Mouse (Mus musculus) heart, postnatal 4 days (tissue): ENCODE measurements around the gene Cemip. TPM values are rescaled to one million over a fixed set of nuclear protein-coding genes. Genes with fewer than 3 reads are reported as not detected.

Source experiments
- DNase-seq: peaks from one replicate; pipeline ENCODE4 v3.0.0; 2021
- total RNA-seq, 2 experiments: library from RNA; stranded (reverse); gene quantifications; 2 replicates each; pipeline ENCODE4 v1.2.3; 2021

Gene Cemip
- total RNA-seq, 2 experiments from 2014 or later, result 2.0 to 2.6 TPM

DNA sequence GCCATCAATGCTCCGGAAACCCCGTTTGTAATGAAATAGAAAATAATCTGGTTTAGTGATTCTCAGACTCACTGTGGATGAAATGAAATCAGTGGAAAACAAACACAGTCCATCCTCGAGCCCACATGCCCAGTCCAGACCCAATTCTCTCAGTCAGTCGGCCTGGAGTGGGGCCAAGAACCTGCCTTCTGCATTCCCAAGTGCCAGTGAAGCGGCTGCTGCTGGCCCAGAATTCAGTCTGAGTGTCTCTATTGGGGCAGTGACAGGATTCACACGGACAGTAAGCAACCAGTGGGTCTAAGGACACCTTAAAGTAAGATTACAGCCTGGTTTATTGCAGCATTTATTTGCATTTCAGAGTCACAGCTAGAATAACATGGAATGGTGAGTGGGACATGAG is 10.2 kb upstream of the Cemip start:
- DNase-seq, result peak; percentile 75

DNA sequence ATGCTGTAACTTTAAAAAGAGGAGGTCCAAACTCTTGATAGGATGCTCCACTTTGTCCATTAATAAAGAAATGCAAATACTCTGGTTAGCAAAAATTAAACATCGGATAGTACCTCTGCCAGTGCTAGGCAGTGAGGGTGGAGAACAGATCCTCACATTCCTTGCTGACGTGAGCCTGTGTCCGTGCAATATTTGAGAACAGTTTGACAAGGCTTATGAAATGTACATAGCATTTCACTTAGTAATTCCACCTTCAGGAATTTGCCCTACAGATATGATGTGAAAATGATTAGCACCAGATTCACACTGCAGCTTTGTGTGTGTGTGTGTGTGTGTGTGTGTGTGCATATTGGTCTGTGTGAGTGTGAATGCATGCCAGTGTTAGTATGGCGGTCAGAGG is 4.5 kb upstream of the Cemip start:
- DNase-seq, result no peak

DNA sequence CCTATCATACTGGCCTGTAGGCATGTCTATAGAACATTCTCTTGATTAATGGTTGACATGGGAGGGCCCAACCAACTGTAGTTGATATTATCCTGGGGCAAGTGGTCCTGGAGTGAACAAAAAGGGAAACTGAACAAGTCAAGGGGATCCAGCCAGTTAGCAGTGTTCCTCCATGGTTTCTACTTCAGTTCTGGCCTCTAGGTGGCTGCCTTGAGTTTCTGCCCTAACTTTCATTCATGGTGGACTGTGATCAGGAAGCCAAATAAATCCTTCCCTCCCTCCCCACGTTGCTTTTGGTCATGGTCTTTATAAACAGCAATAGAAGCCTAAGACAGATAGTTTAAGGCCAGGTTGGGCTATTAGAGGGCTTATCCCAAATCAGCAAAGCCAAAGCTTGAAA is 3.5 kb upstream of the Cemip start:
- no peak for DNase-seq

GRCm38 (mm10) chr7:84088971-84089370 is 2.7 kb upstream of the Cemip start:
- peak; percentile 88 for DNase-seq

DNA sequence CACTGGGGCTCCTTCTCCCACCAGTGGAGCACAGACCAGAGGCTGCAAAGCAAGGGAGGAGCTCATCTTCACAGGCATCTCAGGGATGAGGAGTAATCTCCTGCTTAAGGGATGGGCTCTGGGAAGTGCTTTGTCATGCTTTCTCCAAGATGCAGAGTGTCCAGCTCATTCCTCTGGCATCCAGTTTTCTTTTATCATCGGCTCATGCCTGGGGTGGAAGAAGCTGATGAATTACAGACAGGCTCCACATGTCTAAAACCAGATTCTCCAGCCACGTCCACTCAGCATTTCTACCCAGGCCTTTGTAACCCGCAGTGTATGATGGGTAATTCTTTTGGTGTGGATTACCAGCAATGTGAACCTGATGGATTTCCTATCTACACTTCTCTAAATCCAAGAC is 1.9 kb upstream of the Cemip start:
- DNase-seq, result no peak

- DNase-seq, result peak; percentile 82
These were observed 1.0 kb downstream of the Cemip start for GRCm38 (mm10) chr7:84085049-84085945.

DNA sequence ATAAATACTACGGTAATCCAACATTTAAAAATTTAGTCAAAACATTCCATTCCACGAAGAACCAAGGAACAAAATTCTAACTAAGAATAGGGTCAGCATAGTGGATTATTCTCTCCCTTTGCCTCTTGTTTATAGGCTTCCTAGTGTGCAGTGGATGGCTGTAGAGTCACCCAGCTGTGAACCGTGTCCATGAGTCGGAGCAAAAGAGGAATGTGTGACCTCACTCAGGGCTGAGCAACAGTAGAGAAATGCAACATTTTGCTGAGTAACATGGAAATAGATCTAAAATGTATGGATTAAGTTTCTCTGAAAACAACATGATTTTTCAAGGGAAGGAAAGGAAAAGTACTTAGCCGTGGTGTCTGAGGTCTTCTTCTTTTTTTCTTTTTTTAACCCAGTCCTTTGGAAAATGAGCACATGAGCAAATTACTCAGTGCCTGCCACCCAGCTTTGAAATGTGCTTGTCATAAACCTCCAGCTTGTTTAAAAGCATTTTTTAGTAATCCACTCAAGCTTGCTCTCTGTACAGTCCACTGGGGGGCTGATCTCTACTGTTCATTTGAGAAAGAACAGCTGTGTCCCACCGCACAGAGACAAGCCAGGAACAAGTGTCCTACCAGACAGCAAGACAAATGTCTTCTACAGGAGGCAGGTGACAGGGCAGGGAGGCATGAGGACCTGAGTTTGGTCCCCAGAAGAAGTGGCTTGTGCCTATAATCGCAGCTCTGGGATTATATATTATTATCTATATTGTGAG is 8.9 kb downstream of the Cemip start:
- DNase-seq, result no peak

DNA sequence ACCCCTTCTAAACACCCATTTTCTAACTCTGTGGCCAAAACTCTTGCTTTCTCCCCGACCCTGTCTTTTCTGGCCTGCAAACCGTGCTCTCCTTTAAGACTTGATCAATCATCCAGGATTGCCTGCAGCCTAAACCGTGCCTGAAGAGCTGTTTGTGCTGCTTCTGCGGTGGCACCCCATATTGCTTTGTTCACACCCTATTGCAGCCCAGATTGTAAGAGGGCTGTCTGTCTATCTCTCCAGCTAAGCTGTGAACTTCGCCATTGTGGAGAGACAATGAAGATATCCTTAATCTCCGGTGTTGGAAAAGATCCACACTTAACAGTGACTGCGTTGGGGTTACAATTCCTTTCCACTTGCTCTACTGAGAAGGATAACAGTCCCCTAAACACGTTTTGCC is 12.0 kb downstream of the Cemip start:
- no peak for DNase-seq

DNA sequence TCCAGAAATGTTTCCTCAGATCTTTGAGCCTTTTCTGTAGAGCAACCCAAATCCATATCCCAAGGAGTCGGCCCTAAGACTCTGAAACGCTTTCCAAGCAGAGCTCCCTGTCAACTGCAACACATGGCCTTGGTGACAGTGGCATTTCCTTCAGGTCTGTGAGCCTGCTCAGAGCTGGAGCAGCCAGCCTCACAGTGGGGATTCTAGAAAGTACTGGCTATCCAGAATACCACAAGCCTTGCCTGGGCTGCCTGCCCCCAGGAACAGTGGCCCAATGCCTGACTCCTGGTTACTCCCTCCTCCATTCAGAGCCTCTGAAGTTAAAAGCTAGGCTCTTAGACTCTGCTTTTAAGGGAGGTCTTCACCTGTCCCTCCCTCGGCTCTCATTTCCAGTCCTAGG is 12.4 kb downstream of the Cemip start:
- DNase-seq, result no peak

- no peak for DNase-seq
These were observed 17.4 kb downstream of the Cemip start for GRCm38 (mm10) chr7:84068931-84069330.

DNA sequence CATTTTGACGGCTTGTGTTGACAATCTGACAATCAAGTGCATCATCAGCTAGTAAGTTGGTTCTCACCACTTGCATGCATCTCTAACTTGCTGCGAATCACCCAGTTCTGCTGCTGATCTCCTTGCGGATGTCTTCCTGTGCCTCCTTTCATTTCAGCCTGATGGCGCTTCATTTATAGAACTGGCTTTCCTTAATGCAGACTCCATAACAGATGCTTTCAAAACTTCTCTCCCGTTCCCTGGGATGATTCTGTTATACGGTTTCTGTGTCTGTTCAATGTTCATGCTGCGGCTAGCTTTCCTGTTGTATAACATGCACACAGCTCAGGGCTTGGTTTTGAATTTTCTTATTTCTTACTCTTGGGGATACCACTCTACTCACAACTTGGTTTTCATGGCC is 26.5 kb downstream of the Cemip start:
- no peak for DNase-seq

DNA sequence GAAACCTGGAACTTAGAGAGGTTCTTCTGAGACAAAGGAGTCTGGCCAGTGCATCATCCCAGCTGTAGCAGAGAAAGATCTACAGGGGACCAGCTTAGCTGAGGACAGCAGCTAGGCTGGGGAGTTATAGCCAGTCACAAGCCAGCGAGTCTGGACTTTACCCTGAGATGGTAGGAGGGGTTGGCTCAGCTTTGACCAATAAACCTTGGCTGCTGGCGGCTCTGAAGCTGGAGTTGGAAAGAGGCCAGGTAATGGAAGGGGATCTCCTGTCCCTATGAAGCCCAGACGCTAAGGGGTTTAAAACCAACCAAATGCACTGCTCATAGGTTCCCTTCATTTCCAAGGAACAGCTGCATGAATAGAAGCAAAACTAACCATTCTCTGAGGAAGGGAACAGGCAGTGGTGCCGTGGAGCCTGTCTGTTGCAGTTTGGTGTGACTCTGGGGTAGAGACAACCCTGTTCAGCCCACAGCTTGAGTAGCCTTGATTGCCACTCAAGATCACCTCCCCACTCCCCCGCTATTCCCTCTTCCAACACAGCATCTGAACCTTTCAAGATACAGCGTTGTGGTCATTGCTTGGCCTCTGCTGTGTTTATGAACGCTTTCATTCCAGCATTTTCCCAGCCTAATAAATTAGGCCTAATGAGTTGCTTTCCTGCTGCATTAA is 30.2 kb downstream of the Cemip start:
- DNase-seq, result no peak

GRCm38 (mm10) chr7:84053856-84054255 is 32.4 kb downstream of the Cemip start:
- no peak for DNase-seq

DNA sequence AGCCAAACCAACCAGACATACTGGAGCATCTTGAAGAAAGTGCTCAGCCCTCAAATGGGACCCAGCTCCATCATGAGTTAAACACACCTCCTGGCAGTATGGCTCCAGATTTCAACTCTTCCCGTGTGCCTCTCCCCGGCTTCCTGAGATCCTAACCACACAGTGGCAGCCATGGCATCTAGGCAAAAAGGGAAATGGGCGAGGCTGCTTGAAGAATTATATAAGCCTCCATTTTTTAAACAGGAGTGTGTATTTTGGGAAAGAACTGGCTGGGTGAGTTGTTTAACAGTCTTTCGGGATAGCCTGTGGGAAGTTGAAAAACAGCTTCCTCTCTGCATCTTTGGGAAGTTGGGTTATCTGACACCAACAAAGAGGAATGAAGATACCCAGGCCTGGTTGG is 34.9 kb downstream of the Cemip start:
- DNase-seq, result no peak

- DNase-seq, result no peak
These were observed 40.8 kb downstream of the Cemip start for GRCm38 (mm10) chr7:84045546-84045945.

GRCm38 (mm10) chr7:84044581-84045290 is 41.6 kb downstream of the Cemip start:
- no peak for DNase-seq

GRCm38 (mm10) chr7:84042726-84043125 is 43.6 kb downstream of the Cemip start:
- no peak for DNase-seq

DNA sequence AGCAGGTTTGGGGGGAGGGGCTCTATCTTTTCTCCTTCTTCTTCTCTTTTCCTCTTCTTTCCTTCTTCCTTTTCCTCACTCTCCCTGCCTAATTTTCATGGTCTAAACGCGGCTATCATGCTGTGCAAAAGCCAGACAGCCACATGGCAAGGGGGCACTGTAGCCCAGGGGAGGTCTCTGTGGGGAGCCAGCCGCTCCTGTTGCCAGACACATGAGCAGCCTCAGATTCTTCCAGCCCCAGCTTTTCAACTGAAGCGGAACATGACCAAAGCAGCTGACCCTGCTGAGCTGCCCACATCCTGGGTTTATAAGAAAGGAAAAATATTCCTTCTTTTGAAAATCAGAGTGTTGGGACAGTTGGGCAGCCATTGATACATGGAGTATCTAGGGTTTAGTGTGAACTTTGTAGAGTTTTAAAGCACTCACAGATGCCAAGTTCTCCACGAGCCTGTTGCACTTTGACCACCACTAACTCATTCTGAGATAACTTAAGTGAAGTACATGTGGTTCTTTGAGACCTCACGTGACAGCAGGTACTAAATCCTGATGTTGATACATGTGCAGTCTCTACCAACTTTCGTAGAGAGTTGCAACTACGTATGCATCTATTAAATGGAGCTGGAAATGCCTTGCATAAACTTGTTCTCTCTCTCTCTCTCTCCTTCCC is 46.3 kb downstream of the Cemip start:
- no peak for DNase-seq

DNA sequence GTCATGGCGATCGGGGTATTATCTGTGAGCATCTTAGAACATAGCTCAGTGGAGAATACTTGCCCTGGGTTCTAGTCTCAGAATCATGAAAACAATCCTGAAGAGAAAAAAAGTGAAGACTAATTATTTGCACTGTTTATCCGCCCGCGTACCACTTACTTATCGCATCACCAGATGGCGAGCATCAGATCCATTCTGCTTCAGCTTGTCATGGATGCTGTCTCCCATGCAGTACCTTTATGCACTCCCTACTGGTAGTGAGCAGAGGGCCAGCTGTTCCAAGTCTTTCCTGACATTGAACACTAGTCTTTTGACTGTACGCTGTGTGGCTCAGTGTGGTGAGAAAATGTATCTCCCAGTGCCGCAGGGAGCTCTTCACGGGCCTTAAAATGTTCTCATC is 47.7 kb downstream of the Cemip start:
- no peak for DNase-seq

- no peak for DNase-seq
These were observed 53.5 kb downstream of the Cemip start for GRCm38 (mm10) chr7:84032831-84033230.

GRCm38 (mm10) chr7:84029120-84029771 is 57.1 kb downstream of the Cemip start:
- peak; percentile 29 for DNase-seq
